Mouse (Mus musculus): ENCODE results near the gene Nr6a1. TPM values are rescaled to one million over a fixed set of nuclear protein-coding genes. Genes with fewer than 3 reads are reported as not detected.

The Nr6a1 gene
- polyA plus RNA-seq, 1 experiment from 2014 or later, result 4.4 TPM

DNA sequence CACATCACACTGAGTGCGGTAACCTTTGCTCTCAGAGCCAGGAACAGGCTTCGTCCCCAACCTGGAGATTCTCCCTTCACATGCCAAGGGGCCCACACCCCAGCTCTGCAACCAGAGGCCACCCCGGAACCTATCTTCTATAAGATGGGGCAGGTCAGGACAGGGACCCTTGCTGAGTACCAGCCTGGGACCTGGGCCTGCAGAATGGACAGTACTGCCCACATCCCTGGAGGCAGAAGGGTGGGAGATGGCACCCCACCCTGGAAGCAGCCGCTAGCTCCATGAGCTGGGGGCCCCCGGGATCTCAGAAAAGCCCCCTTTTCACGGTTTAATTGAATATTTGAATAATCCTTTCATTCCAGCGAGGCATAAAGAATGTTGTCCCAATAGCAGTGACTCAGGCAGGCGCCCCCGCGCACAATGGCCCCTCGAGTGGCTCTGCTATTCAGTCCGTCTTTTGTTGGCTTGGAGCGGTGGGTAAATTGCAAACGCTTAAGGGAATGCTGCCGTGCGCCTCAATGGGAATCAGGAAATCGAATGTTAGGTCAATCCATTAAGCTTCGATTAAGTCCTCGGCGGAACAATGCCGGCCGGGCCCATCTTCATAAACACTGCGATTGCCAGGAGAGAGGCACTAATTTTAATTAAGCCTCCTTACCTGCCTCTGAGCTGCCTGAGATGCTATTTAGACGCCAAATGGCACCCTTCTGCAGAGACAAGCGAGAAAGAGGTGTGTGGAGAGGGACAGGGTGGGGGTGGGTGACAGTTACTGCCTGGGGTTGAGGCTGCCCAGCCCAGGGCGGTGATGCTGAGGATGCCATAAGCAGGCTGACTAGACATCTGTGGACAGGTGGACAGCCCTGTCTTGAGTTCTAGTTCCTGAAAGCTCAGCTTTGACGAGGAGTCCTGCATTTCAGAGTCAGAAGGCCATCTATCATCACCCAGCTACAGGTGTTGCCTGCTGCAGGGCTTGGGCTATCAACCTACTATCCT, 230.1 kb downstream of the Nr6a1 start:
- peaks cover 62% of the 10 kb centered on the region for H3K27me3 ChIP-seq (ENCODE audit: control insufficient read depth, insufficient read depth, low read length)
- H3K36me3 ChIP-seq (ENCODE audit: control insufficient read depth, insufficient read depth, low read length), result no peaks in the 10 kb centered on the region
- ATAC-seq (ENCODE audit: low FRiP score) (peak; percentile 63), DNase-seq (ENCODE audit: low spot score, missing footprints) (peak; percentile 92)
- H3K4me1 ChIP-seq (ENCODE audit: control insufficient read depth, insufficient read depth, low read length), result peaks cover 37% of the 10 kb centered on the region
- no peak overlapping the region for H3K27ac ChIP-seq (ENCODE audit: low read depth, low read length)
- H3K9ac ChIP-seq (ENCODE audit: low read length), result peak overlapping the region; percentile 32; the same call in 1 of the 2 replicates
- WGBS, result 20% methylated on average over 27 of the region's 27 CpGs
- no peak overlapping the region for H3K4me3 ChIP-seq (ENCODE audit: low read depth, low read length)
- H3K9me3 ChIP-seq (ENCODE audit: control insufficient read depth, low read length), result no peaks in the 10 kb centered on the region
- H3K4me2 ChIP-seq, result peak overlapping the region; percentile 35

DNA sequence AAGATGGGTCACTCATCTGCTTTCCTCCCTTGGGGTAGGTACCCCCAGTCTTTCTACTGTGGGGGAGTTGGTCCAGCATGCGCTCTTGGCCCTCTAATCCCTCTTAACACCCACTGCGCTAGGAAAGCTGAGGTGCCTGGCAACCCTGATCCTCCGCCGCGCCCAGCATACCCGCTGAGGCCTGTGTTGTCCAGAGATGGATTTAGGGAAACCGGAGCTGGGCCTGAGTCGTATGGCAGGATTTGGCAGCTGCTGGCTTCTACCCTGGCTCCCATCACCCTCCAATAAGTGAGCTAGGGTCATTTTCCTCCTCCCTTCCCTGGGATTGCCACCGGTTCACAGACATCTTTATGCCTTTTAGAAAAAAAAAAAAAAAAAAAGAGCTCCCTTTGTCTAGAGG, 231.7 kb downstream of the Nr6a1 start:
- H3K9ac ChIP-seq (ENCODE audit: low read length), result no peak overlapping the region
- H3K27ac ChIP-seq (ENCODE audit: low read depth, low read length), result no peak overlapping the region
- H3K27me3 ChIP-seq (ENCODE audit: control insufficient read depth, insufficient read depth, low read length), result peaks cover 49% of the 10 kb centered on the region
- WGBS, result 17% methylated on average over 9 of the region's 9 CpGs
- H3K4me1 ChIP-seq (ENCODE audit: control insufficient read depth, insufficient read depth, low read length), result peaks cover 37% of the 10 kb centered on the region
- no peaks in the 10 kb centered on the region for H3K36me3 ChIP-seq (ENCODE audit: control insufficient read depth, insufficient read depth, low read length)
- DNase-seq (ENCODE audit: low spot score, missing footprints) (peak; percentile 90), ATAC-seq (ENCODE audit: low FRiP score) (0 out of 2 replicates have a peak, but pooled peaks have one; percentile 10)
- no peaks in the 10 kb centered on the region for H3K9me3 ChIP-seq (ENCODE audit: control insufficient read depth, low read length)
- H3K4me2 ChIP-seq, result no peak overlapping the region
- no peak overlapping the region for H3K4me3 ChIP-seq (ENCODE audit: low read depth, low read length)

DNA sequence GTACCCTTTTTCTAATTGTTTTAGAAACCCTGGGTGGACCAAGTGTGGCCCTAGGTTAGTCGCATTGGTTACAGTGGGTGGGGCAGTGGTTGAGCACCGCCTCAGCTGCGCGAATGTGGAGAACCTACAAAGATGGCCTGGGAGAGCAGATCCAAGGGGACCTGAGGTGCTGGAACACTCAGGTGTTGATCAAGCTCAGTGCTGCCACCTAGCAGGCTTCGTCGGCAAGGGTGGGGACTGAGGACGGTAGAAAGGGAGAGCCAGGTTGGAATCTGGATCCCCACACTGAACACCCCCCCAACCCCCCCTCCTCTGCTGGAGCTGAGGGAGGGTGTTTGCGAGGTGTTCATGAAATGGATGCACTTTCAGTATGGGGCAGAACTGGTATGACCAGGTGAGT, 235.9 kb downstream of the Nr6a1 start:
- no peaks in the 10 kb centered on the region for H3K36me3 ChIP-seq (ENCODE audit: control insufficient read depth, insufficient read depth, low read length)
- WGBS, result 23% methylated on average over 8 of the region's 8 CpGs
- H3K4me2 ChIP-seq, result no peak overlapping the region
- H3K9ac ChIP-seq (ENCODE audit: low read length), result no peak overlapping the region
- no peak overlapping the region for H3K4me3 ChIP-seq (ENCODE audit: low read depth, low read length)
- no peaks in the 10 kb centered on the region for H3K9me3 ChIP-seq (ENCODE audit: control insufficient read depth, low read length)
- peaks cover 31% of the 10 kb centered on the region for H3K4me1 ChIP-seq (ENCODE audit: control insufficient read depth, insufficient read depth, low read length)
- no peak overlapping the region for H3K27ac ChIP-seq (ENCODE audit: low read depth, low read length)
- ATAC-seq (ENCODE audit: low FRiP score), result no peak
- H3K27me3 ChIP-seq (ENCODE audit: control insufficient read depth, insufficient read depth, low read length), result peaks cover 18% of the 10 kb centered on the region
- no peak for DNase-seq (ENCODE audit: low spot score, missing footprints)

DNA sequence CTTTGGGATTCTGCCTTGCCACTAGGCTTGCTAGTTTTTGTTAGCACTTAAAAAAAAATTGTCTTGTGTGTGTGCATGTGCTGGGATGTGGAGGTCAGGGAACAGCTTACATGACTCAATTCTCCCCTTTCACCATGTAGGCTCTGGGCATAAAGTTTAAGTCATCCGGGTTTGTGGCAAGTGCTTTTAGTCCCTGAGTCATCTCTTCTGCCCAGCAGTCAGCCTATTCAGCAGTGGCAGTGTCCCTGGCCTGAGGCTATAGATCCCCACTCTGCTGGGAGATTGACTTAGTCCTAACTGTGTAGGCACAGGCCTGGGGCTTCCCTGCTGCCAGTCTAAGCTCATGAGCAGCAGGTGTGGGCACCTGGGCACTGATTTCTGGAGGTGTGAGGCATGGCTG, 237.6 kb downstream of the Nr6a1 start:
- Histone ChIP-seq H3K4me2 (no peak overlapping the region), H3K27ac (ENCODE audit: low read depth, low read length) (no peak overlapping the region), H3K4me3 (ENCODE audit: low read depth, low read length) (no peak overlapping the region), H3K36me3 (ENCODE audit: control insufficient read depth, insufficient read depth, low read length) (no peaks in the 10 kb centered on the region), H3K9me3 (ENCODE audit: control insufficient read depth, low read length) (no peaks in the 10 kb centered on the region), H3K4me1 (ENCODE audit: control insufficient read depth, insufficient read depth, low read length) (peaks cover 16% of the 10 kb centered on the region), H3K9ac (ENCODE audit: low read length) (no peak overlapping the region), H3K27me3 (ENCODE audit: control insufficient read depth, insufficient read depth, low read length) (peaks cover 12% of the 10 kb centered on the region)
- ATAC-seq (ENCODE audit: low FRiP score), result no peak
- WGBS, result 63% methylated on average over 1 of the region's 1 CpGs
- peak; percentile 88 for DNase-seq (ENCODE audit: low spot score, missing footprints)

- Histone ChIP-seq H3K9ac (ENCODE audit: low read length) (peak overlapping the region; percentile 66), H3K27ac (ENCODE audit: low read depth, low read length) (peak overlapping the region; percentile 11; the same call in 1 of the 2 replicates), H3K36me3 (ENCODE audit: control insufficient read depth, insufficient read depth, low read length) (no peaks in the 10 kb centered on the region), H3K27me3 (ENCODE audit: control insufficient read depth, insufficient read depth, low read length) (peaks cover 10% of the 10 kb centered on the region), H3K4me1 (ENCODE audit: control insufficient read depth, insufficient read depth, low read length) (peaks cover 14% of the 10 kb centered on the region), H3K9me3 (ENCODE audit: control insufficient read depth, low read length) (no peaks in the 10 kb centered on the region), H3K4me2 (peak overlapping the region; percentile 48), H3K4me3 (ENCODE audit: low read depth, low read length) (peak overlapping the region; percentile 29)
- DNase-seq (ENCODE audit: low spot score, missing footprints), result peak; percentile 98
- 2% methylated on average over 29 of the region's 29 CpGs for WGBS
- ATAC-seq (ENCODE audit: low FRiP score), result peak; percentile 93
Measured at GRCm38 (mm10) chr2:38688791-38689520, 238.5 kb downstream of the Nr6a1 start.

DNA sequence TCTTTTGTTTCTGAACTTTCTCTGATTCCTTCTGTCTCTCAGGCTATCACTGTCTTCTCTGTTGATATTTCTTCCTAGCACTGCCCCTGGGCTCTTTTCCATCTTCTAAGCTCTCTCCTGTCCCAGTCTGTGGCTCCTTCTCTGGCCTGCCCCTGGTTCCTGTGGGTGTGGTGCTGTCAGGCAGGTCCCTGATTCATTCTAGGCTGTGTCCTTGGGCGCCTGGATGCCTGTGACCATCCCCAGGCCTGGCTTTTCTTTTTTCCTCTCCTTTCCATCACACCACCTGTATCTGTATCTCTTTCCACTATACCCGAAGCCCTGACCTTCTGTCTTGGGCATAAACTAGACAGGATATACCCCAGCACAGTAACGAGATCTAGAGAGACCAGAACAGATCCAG, 241.7 kb downstream of the Nr6a1 start:
- H3K4me2 ChIP-seq, result no peak overlapping the region
- H3K4me1 ChIP-seq (ENCODE audit: control insufficient read depth, insufficient read depth, low read length), result peaks cover 14% of the 10 kb centered on the region
- 76% methylated on average over 3 of the region's 3 CpGs for WGBS
- ATAC-seq (ENCODE audit: low FRiP score) (no peak), DNase-seq (ENCODE audit: low spot score, missing footprints) (no peak)
- H3K9me3 ChIP-seq (ENCODE audit: control insufficient read depth, low read length), result no peaks in the 10 kb centered on the region
- H3K36me3 ChIP-seq (ENCODE audit: control insufficient read depth, insufficient read depth, low read length), result no peaks in the 10 kb centered on the region
- no peak overlapping the region for H3K9ac ChIP-seq (ENCODE audit: low read length)
- peaks cover 5% of the 10 kb centered on the region; the same call in 1 of the 2 replicates for H3K27me3 ChIP-seq (ENCODE audit: control insufficient read depth, insufficient read depth, low read length)
- no peak overlapping the region for H3K4me3 ChIP-seq (ENCODE audit: low read depth, low read length)
- no peak overlapping the region for H3K27ac ChIP-seq (ENCODE audit: low read depth, low read length)

DNA sequence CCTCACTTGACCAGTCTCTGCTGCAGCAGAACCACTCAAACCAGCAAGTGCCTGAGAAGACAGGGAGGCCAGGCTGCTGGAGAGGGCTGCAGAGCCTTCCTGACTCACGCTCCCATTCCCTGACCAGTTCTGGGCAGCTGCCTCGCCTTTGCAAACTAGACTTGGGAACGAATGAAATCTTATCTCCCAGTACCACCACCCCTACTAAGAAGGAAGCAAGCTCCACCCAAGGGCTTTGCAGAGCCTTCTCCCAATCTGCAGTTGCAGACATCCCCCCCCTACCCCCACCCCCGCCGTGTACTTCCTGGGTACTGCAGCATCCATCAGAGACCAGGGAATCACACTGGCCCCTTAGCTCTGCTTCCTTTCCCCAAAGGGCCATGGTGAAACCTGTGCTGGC, 244.4 kb downstream of the Nr6a1 start:
- H3K27ac ChIP-seq (ENCODE audit: low read depth, low read length), result no peak overlapping the region

DNA sequence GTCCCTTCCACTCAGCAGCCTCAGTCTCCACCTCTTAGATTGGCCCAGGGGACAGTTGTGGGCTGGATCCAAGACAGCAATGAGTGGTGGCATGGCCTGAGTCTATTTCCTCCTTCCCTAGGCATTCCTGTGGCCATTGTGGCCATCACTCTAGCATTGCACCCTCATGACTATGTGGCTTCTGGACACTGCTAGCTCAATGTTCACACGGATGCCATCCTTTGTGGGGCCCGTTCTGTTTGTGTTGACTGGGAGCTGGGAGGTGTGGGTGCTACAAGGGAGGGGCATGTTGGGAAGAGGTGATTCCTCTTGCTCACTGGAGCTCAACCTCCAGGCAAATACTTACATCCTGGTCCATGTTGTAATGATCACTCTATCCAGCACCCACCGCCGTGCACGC, 245.3 kb downstream of the Nr6a1 start:
- H3K4me3 ChIP-seq (ENCODE audit: low read depth, low read length), result no peak overlapping the region
- H3K36me3 ChIP-seq (ENCODE audit: control insufficient read depth, insufficient read depth, low read length), result no peaks in the 10 kb centered on the region
- no peaks in the 10 kb centered on the region for H3K4me1 ChIP-seq (ENCODE audit: control insufficient read depth, insufficient read depth, low read length)
- no peak for DNase-seq (ENCODE audit: low spot score, missing footprints)
- no peaks in the 10 kb centered on the region for H3K9me3 ChIP-seq (ENCODE audit: control insufficient read depth, low read length)
- no peak for ATAC-seq (ENCODE audit: low FRiP score)
- no peak overlapping the region for H3K9ac ChIP-seq (ENCODE audit: low read length)
- H3K27me3 ChIP-seq (ENCODE audit: control insufficient read depth, insufficient read depth, low read length), result no peaks in the 10 kb centered on the region
- 93% methylated on average over 5 of the region's 5 CpGs for WGBS
- H3K4me2 ChIP-seq, result no peak overlapping the region
- H3K27ac ChIP-seq (ENCODE audit: low read depth, low read length), result no peak overlapping the region

More for the DNA sequence above, 244.4 kb downstream of the Nr6a1 start:
- Histone ChIP-seq H3K9ac (ENCODE audit: low read length) (no peak overlapping the region), H3K4me3 (ENCODE audit: low read depth, low read length) (no peak overlapping the region), H3K4me2 (no peak overlapping the region), H3K27me3 (ENCODE audit: control insufficient read depth, insufficient read depth, low read length) (no peaks in the 10 kb centered on the region), H3K9me3 (ENCODE audit: control insufficient read depth, low read length) (no peaks in the 10 kb centered on the region), H3K4me1 (ENCODE audit: control insufficient read depth, insufficient read depth, low read length) (peaks cover under 1% of the 10 kb centered on the region), H3K36me3 (ENCODE audit: control insufficient read depth, insufficient read depth, low read length) (no peaks in the 10 kb centered on the region)
- WGBS, result 72% methylated on average over 5 of the region's 5 CpGs
- DNase-seq (ENCODE audit: low spot score, missing footprints), result no peak
- no peak for ATAC-seq (ENCODE audit: low FRiP score)

GRCm38 (mm10) chr2:38678947-38679346, 248.5 kb downstream of the Nr6a1 start:
- Histone ChIP-seq H3K4me3 (ENCODE audit: low read depth, low read length) (no peak overlapping the region), H3K27ac (ENCODE audit: low read depth, low read length) (no peak overlapping the region), H3K27me3 (ENCODE audit: control insufficient read depth, insufficient read depth, low read length) (no peaks in the 10 kb centered on the region), H3K36me3 (ENCODE audit: control insufficient read depth, insufficient read depth, low read length) (no peaks in the 10 kb centered on the region), H3K9ac (ENCODE audit: low read length) (no peak overlapping the region), H3K4me1 (ENCODE audit: control insufficient read depth, insufficient read depth, low read length) (no peaks in the 10 kb centered on the region), H3K4me2 (no peak overlapping the region), H3K9me3 (ENCODE audit: control insufficient read depth, low read length) (no peaks in the 10 kb centered on the region)
- ATAC-seq (ENCODE audit: low FRiP score) (no peak), DNase-seq (ENCODE audit: low spot score, missing footprints) (peak; percentile 71)

Measured in midbrain, embryonic 11.5 days (tissue).